Mouse (Mus musculus) olfactory bulb, adult 2 months (tissue): ENCODE results near the gene Idh2.

Source experiments
- CTCF ChIP-seq: fragments of 200-500 bp; IDR thresholded peaks from 2 replicates; pipeline ENCODE4 v1.5.1; 2012; ENCODE audit warnings: low read depth, mild to moderate bottlenecking, low read length, moderate library complexity; ENCODE audit not compliant: insufficient read depth
- POLR2A ChIP-seq: fragments of 200-500 bp; IDR thresholded peaks from 2 replicates; pipeline ENCODE4 v1.6.1; 2012; ENCODE audit warnings: mild to moderate bottlenecking, low read depth, low read length, moderate library complexity; ENCODE audit not compliant: insufficient read depth

- no peak for TF ChIP-seq CTCF
- TF ChIP-seq POLR2A, result no peak
Observed at GRCm38 (mm10) chr7:80106441-80106840, 8.8 kb downstream of the Idh2 start.
